Mouse (Mus musculus) adrenal gland, adult 8-10 months (tissue): ENCODE data around the gene Rap1gap. TPM values are rescaled to one million over a fixed set of nuclear protein-coding genes. Genes with fewer than 3 reads are reported as not detected.

Experiments used
- DNase-seq: peaks from one replicate; pipeline ENCODE4 v3.0.0; 2022
- total RNA-seq, 4 experiments: library from RNA; stranded (reverse); gene quantifications; 2 replicates each; pipeline ENCODE4 v1.2.4; 2022

Rap1gap gene
- total RNA-seq, 4 experiments from 2014 or later, result 108 to 376 (median 251) TPM

DNA sequence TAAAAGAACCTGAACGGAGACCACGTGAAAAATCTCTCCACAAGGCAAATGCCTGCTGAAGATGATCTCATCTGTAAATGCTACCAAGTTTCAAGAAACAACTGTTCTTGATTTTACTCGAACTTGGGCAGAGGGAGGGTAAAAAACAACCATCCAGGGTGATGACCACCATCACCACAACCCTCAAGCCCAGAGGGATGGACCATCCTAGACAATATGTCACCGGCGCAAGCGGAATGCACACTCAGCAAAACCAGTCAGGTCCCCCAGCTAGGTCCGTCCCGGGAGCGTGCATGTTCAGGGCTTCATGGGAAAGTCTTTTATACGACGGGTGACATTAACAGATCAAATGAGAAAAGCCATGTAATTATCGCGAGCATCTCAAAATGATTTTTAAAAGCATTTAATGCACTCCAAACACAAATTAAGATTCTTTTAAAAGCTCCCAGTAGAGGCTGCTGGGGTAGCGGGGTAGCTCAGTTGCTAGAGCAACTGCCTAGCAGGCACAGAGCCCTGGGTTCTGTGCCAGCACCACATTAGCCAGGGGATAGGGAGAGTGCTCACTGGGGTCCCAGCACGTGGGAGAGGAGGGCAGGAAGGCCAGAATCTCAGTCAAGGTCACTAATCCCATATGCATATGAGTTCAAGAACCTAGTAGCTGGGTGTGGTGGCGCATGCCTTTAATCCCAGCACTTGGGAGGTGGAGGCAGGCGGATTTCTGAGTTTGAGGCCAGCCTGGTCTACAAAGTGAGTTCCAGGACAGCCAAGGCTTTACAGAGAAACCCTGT, 114.1 kb downstream of the Rap1gap start:
- no peak for DNase-seq

Other genes with a start within 250 kb of the Rap1gap start
- under 1 TPM in 1 of 4 experiments, not detected in 3; 0.42 TPM for gene Cela3b, start 234.2 kb upstream of the Rap1gap start, total RNA-seq
- not detected for gene 1700013G24Rik, start 211.4 kb upstream of the Rap1gap start, total RNA-seq
- gene Hspg2, start 196.0 kb upstream of the Rap1gap start, total RNA-seq, result 100 to 1,000 TPM; 107 to 236 (median 145) TPM
- not detected for gene Ldlrad2, start 90.2 kb upstream of the Rap1gap start, total RNA-seq
- gene Usp48, start 71.0 kb upstream of the Rap1gap start, total RNA-seq, result 100 to 1,000 TPM; 116 to 227 (median 148) TPM
- gene Alpl, start 131.7 kb downstream of the Rap1gap start, total RNA-seq, result 100 to 1,000 TPM in 2 of 4 experiments, 1 to 10 TPM in 2; 5.0 to 180 (median 83.0) TPM
- 100 to 1,000 TPM; 248 to 380 (median 315) TPM for gene Ece1, start 197.5 kb downstream of the Rap1gap start, total RNA-seq